Mouse (Mus musculus) embryonic fibroblast, embryonic 13.5 days (primary cell): Measurements from ENCODE around the gene Tmem198.

ENCODE experiments used
- CTCF ChIP-seq: IDR thresholded peaks from 2 replicates; pipeline ENCODE4 v1.5.1; 2011; ENCODE audit warnings: mild to moderate bottlenecking, control low read depth, low read length, moderate library complexity, borderline replicate concordance; ENCODE audit not compliant: insufficient read depth
- POLR2A ChIP-seq: IDR thresholded peaks from 2 replicates; pipeline ENCODE4 v1.6.1; 2011; ENCODE audit warnings: low read depth, mild to moderate bottlenecking, control low read depth, low read length, moderate library complexity

DNA sequence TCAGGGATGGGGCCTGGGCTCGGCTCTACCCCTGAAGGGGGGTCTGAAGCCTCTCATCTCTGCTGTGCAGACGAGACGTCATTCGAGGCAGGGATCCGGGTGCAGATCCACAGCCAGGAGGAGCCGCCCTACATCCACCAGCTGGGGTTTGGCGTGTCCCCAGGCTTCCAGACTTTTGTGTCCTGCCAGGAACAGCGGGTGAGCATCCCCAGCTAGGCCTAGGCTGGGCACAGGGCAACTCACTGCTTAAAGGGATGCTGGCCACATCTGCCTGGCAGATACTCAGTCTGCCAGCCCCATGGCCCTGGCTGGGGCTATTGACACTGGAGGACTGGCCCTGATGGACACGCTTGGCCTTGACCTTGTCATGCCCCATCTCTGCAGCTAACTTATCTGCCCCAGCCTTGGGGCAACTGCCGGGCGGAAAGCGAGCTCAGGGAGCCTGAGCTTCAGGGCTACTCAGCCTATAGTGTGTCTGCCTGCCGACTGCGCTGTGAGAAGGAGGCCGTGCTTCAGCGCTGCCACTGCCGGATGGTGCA, 10.0 kb upstream of the Tmem198 start:
- TF ChIP-seq CTCF (no peak), POLR2A (no peak)
